Mouse (Mus musculus) myocyte (in vitro differentiated cells): Measurements from ENCODE around the gene Aspg. TPM values are rescaled to one million over a fixed set of nuclear protein-coding genes. Genes with fewer than 3 reads are reported as not detected.

Source experiments
- H3K27me3 ChIP-seq: one replicate; pipeline ENCODE4 v1.6.1; 2011; ENCODE audit not compliant: control insufficient read depth, insufficient read depth, insufficient read length
- H3K36me3 ChIP-seq: one replicate; pipeline ENCODE4 v1.6.1; 2011; ENCODE audit not compliant: control insufficient read depth, insufficient read depth
- H3K4me2 ChIP-seq: one replicate; pipeline ENCODE4 v1.6.1; 2011; ENCODE audit warnings: low read depth, control low read depth
- H3K4me3 ChIP-seq: one replicate; pipeline ENCODE4 v1.5.1; 2011; ENCODE audit warnings: mild to moderate bottlenecking, control low read depth, moderate library complexity
- H3K79me2 ChIP-seq: one replicate; pipeline ENCODE4 v1.6.1; 2011; ENCODE audit not compliant: control insufficient read depth, insufficient read depth
- H3ac ChIP-seq: one replicate; pipeline ENCODE4 v1.6.1; 2011; ENCODE audit not compliant: control insufficient read depth, insufficient read length
- CEBPB ChIP-seq: IDR thresholded peaks from 2 replicates; pipeline ENCODE4 v1.6.1; 2011; ENCODE audit warnings: mild to moderate bottlenecking, moderate library complexity; ENCODE audit not compliant: poor library complexity, insufficient read depth, severe bottlenecking
- E2F4 ChIP-seq: IDR thresholded peaks from one replicate; pipeline ENCODE4 v1.6.1; 2011; ENCODE audit warnings: mild to moderate bottlenecking, control low read depth, moderate library complexity; ENCODE audit not compliant: insufficient read depth
- MAX ChIP-seq: IDR thresholded peaks from one replicate; pipeline ENCODE4 v1.6.1; 2011; ENCODE audit warnings: low read depth, mild to moderate bottlenecking, control low read depth
- MYOD1 ChIP-seq, 3 experiments: IDR thresholded peaks; one replicate each; pipeline ENCODE4 v1.6.1; 2011; ENCODE audit warnings: control low read depth in 2 of 3, low read depth in 2 of 3, mild to moderate bottlenecking in 2 of 3, moderate library complexity in 1 of 3; ENCODE audit not compliant: insufficient read length in 2 of 3, control insufficient read depth in 1 of 3
- MYOG ChIP-seq, 3 experiments: IDR thresholded peaks; one replicate each; pipeline ENCODE4 v1.6.1; 2011; ENCODE audit warnings: control low read depth in 2 of 3, low read depth in 2 of 3, mild to moderate bottlenecking in 2 of 3; ENCODE audit not compliant: insufficient read length in 2 of 3, control insufficient read depth in 1 of 3, insufficient read depth in 1 of 3
- POLR2A ChIP-seq: IDR thresholded peaks from one replicate; pipeline ENCODE4 v1.6.1; 2011; ENCODE audit warnings: low read depth, mild to moderate bottlenecking, control low read depth, moderate library complexity; ENCODE audit not compliant: insufficient read length
- POLR2AphosphoS2 ChIP-seq: IDR thresholded peaks from one replicate; pipeline ENCODE4 v1.6.1; 2011; ENCODE audit warnings: low read depth, control low read depth; ENCODE audit not compliant: insufficient read length
- REST ChIP-seq: IDR thresholded peaks from one replicate; pipeline ENCODE4 v1.6.1; 2011; ENCODE audit warnings: mild to moderate bottlenecking, control low read depth, moderate library complexity; ENCODE audit not compliant: insufficient read depth, insufficient read length
- SRF ChIP-seq: IDR thresholded peaks from one replicate; pipeline ENCODE4 v1.6.1; 2011; ENCODE audit warnings: low read depth; ENCODE audit not compliant: control insufficient read depth, insufficient read length
- TCF12 ChIP-seq: IDR thresholded peaks from one replicate; pipeline ENCODE4 v1.6.1; 2011; ENCODE audit warnings: mild to moderate bottlenecking, control low read depth; ENCODE audit not compliant: poor library complexity, insufficient read depth, severe bottlenecking
- TCF3 ChIP-seq: IDR thresholded peaks from one replicate; pipeline ENCODE4 v1.6.1; 2011; ENCODE audit warnings: low read depth, control low read depth; ENCODE audit not compliant: insufficient read length
- USF1 ChIP-seq: IDR thresholded peaks from one replicate; pipeline ENCODE4 v1.6.1; 2011; ENCODE audit warnings: low read depth, mild to moderate bottlenecking, control low read depth, moderate library complexity
- polyA plus RNA-seq: library from polyadenylated mRNA; unstranded; fragments of >200 nt; fragmentation: generic; extraction: Trizol; gene quantifications from one replicate; pipeline ENCODE4 v1.2.1, GENCODE M21; 2012; ENCODE audit warnings: missing spikeins

The Aspg gene
- polyA plus RNA-seq, 1 experiment, result 0.04 TPM

GRCm38 (mm10) chr12:112096051-112096732, 10.3 kb upstream of the Aspg start:
- H3K79me2 ChIP-seq, result no peaks in the 10 kb centered on the region
- TF ChIP-seq POLR2A (no peak), USF1 (no peak), TCF3 (no peak), E2F4 (no peak), MYOG (IDR thresholded peaks at IDR 0.05; ENCODE audit: control insufficient read depth in 1 of 3, insufficient read depth in 1 of 3, insufficient read length in 2 of 3, low read depth in 2 of 3) (peak in 1 of 3 experiments; percentile 2), MAX (no peak), MYOD1 (IDR thresholded peaks at IDR 0.05; ENCODE audit: control insufficient read depth in 1 of 3, insufficient read length in 2 of 3, low read depth in 2 of 3) (peak in 1 of 3 experiments; percentile 12), CEBPB (0 out of 2 replicates have a peak, but pooled peaks have one; percentile 49), REST (no peak)
- no peaks in the 10 kb centered on the region for H3K36me3 ChIP-seq

GRCm38 (mm10) chr12:112096733-112097117, 9.8 kb upstream of the Aspg start:
- Histone ChIP-seq H3K36me3 (no peaks in the 10 kb centered on the region), H3ac (no peak overlapping the region), H3K4me3 (no peak overlapping the region), H3K4me2 (no peak overlapping the region), H3K79me2 (no peaks in the 10 kb centered on the region), H3K27me3 (no peaks in the 10 kb centered on the region)
- TF ChIP-seq POLR2AphosphoS2 (no peak), E2F4 (no peak), MYOD1 (IDR thresholded peaks at IDR 0.05; ENCODE audit: control insufficient read depth in 1 of 3, insufficient read length in 2 of 3, low read depth in 2 of 3) (no peak), USF1 (no peak), POLR2A (no peak), MAX (no peak), REST (no peak)

More at GRCm38 (mm10) chr12:112096051-112096732, 10.3 kb upstream of the Aspg start:
- H3K27me3 ChIP-seq, result no peaks in the 10 kb centered on the region
- no peak overlapping the region for H3ac ChIP-seq
- H3K4me2 ChIP-seq, result peak overlapping the region; percentile 52
- no peak overlapping the region for H3K4me3 ChIP-seq

GRCm38 (mm10) chr12:112100106-112100505, 6.4 kb upstream of the Aspg start:
- no peaks in the 10 kb centered on the region for H3K36me3 ChIP-seq

GRCm38 (mm10) chr12:112101045-112101444, 5.4 kb upstream of the Aspg start:
- Histone ChIP-seq H3K79me2 (no peaks in the 10 kb centered on the region), H3K27me3 (peaks cover 8% of the 10 kb centered on the region), H3ac (no peak overlapping the region), H3K4me2 (no peak overlapping the region), H3K4me3 (no peak overlapping the region), H3K36me3 (no peaks in the 10 kb centered on the region)
- TF ChIP-seq MYOG (IDR thresholded peaks at IDR 0.05; ENCODE audit: control insufficient read depth in 1 of 3, insufficient read depth in 1 of 3, insufficient read length in 2 of 3, low read depth in 2 of 3), result no peak
- TF ChIP-seq CEBPB, result no peak
- no peak for TF ChIP-seq TCF12
- TF ChIP-seq MYOD1 (IDR thresholded peaks at IDR 0.05; ENCODE audit: control insufficient read depth in 1 of 3, insufficient read length in 2 of 3, low read depth in 2 of 3), result no peak
- no peak for TF ChIP-seq POLR2AphosphoS2
- no peak for TF ChIP-seq MAX
- no peak for TF ChIP-seq POLR2A
- TF ChIP-seq E2F4, result no peak
- no peak for TF ChIP-seq USF1
- no peak for TF ChIP-seq SRF
- TF ChIP-seq REST, result no peak
- TF ChIP-seq TCF3, result no peak

More at GRCm38 (mm10) chr12:112100106-112100505, 6.4 kb upstream of the Aspg start:
- Histone ChIP-seq H3ac (no peak overlapping the region), H3K4me2 (no peak overlapping the region), H3K4me3 (no peak overlapping the region), H3K27me3 (peaks cover 7% of the 10 kb centered on the region), H3K79me2 (no peaks in the 10 kb centered on the region)
- no peak for TF ChIP-seq SRF
- TF ChIP-seq POLR2AphosphoS2, result no peak

- no peak for TF ChIP-seq POLR2A
- no peak for TF ChIP-seq TCF3
- TF ChIP-seq TCF12, result no peak
- TF ChIP-seq USF1, result no peak
- no peak for TF ChIP-seq MAX
- no peak for TF ChIP-seq REST
- no peak for TF ChIP-seq SRF
- TF ChIP-seq E2F4, result no peak
- no peak for TF ChIP-seq MYOD1 (IDR thresholded peaks at IDR 0.05; ENCODE audit: control insufficient read depth in 1 of 3, insufficient read length in 2 of 3, low read depth in 2 of 3)
- no peak for TF ChIP-seq MYOG (IDR thresholded peaks at IDR 0.05; ENCODE audit: control insufficient read depth in 1 of 3, insufficient read depth in 1 of 3, insufficient read length in 2 of 3, low read depth in 2 of 3)
- no peak for TF ChIP-seq CEBPB
- no peak for TF ChIP-seq POLR2AphosphoS2
Measured at GRCm38 (mm10) chr12:112103179-112103578, 3.3 kb upstream of the Aspg start.

More at GRCm38 (mm10) chr12:112103179-112103578, 3.3 kb upstream of the Aspg start:
- H3K36me3 ChIP-seq, result no peaks in the 10 kb centered on the region
- H3K79me2 ChIP-seq, result no peaks in the 10 kb centered on the region
- H3K4me2 ChIP-seq, result no peak overlapping the region
- H3ac ChIP-seq, result no peak overlapping the region
- peaks cover 19% of the 10 kb centered on the region for H3K27me3 ChIP-seq
- no peak overlapping the region for H3K4me3 ChIP-seq
